Mouse (Mus musculus) heart, adult 2 months (tissue): ENCODE results near the gene Elp1. TPM values are rescaled to one million over a fixed set of nuclear protein-coding genes. Genes with fewer than 3 reads are reported as not detected.

Experiments used
- DNase-seq, 2 experiments: peaks; one replicate each; pipeline ENCODE4 v3.0.0; 2021
- H3K27ac ChIP-seq: fragments of 200-600 bp; 2 replicates; pipeline ENCODE4 v1.8.1; 2022
- H3K27me3 ChIP-seq: fragments of 200-500 bp; 2 replicates; pipeline ENCODE4 v1.6.1; 2012; ENCODE audit warnings: mild to moderate bottlenecking, low read length, inconsistent platforms, mixed read lengths; ENCODE audit not compliant: control insufficient read depth, insufficient read depth
- H3K36me3 ChIP-seq: fragments of 200-500 bp; 2 replicates; pipeline ENCODE4 v1.6.1; 2012; ENCODE audit warnings: low read length, inconsistent platforms; ENCODE audit not compliant: control insufficient read depth, insufficient read depth
- H3K4me1 ChIP-seq: fragments of 200-500 bp; 2 replicates; pipeline ENCODE4 v1.6.1; 2011; ENCODE audit warnings: low read length; ENCODE audit not compliant: control insufficient read depth, insufficient read depth
- H3K4me3 ChIP-seq: fragments of 200-600 bp; 2 replicates; pipeline ENCODE4 v1.8.1; 2022
- H3K79me2 ChIP-seq: fragments of 200-500 bp; replicated peaks from 2 replicates; pipeline ENCODE4 v1.6.1; 2012; ENCODE audit warnings: mild to moderate bottlenecking, inconsistent platforms, low read length, moderate library complexity, mixed read lengths; ENCODE audit not compliant: control insufficient read depth, insufficient read depth
- H3K9ac ChIP-seq: fragments of 200-500 bp; 2 replicates; pipeline ENCODE4 v1.6.1; 2012; ENCODE audit warnings: low read depth, mild to moderate bottlenecking, control low read depth, inconsistent platforms, low read length, mixed read lengths
- CTCF ChIP-seq: fragments of 200-600 bp; IDR thresholded peaks from 2 replicates; pipeline ENCODE4 v1.8.1; 2022; ENCODE audit warnings: antibody characterized with exemption, mild to moderate bottlenecking, moderate library complexity
- EP300 ChIP-seq: fragments of 200-500 bp; IDR thresholded peaks from 2 replicates; pipeline ENCODE4 v1.6.1; 2011; ENCODE audit warnings: low read depth, low read length, control low read depth; ENCODE audit not compliant: insufficient read depth
- POLR2A ChIP-seq: fragments of 200-500 bp; IDR thresholded peaks from 2 replicates; pipeline ENCODE4 v1.6.1; 2011; ENCODE audit warnings: mild to moderate bottlenecking, low read depth, low read length, control low read depth; ENCODE audit not compliant: insufficient read depth
- whole genome bisulfite sequencing: fragments of 180-500 bp; shearing (Covaris S2); methylation state at CpG from one replicate; pipeline ENCODE4 v1.1.7; 2018; 5-methylcytosine and 5-hydroxymethylcytosine counted together
- intact Hi-C: fragments of 180-260 bp; cut with DNase I; formaldehyde crosslinking; loops from one replicate; pipeline ENCODE4 v1.15.1; 2025
- polyA plus RNA-seq: library from polyadenylated mRNA; depleted of rRNA; stranded (reverse); fragments of >200 nt; gene quantifications from 2 replicates; pipeline ENCODE4 v1.2.3, GENCODE M21; 2012
- total RNA-seq, 2 experiments: library from RNA; stranded (reverse); gene quantifications; 2 replicates each; pipeline ENCODE4 v1.2.3; 2021

Gene Elp1
- total and polyA plus RNA-seq, 3 experiments = 13.7 to 19.8 (median 17.0) TPM

DNA sequence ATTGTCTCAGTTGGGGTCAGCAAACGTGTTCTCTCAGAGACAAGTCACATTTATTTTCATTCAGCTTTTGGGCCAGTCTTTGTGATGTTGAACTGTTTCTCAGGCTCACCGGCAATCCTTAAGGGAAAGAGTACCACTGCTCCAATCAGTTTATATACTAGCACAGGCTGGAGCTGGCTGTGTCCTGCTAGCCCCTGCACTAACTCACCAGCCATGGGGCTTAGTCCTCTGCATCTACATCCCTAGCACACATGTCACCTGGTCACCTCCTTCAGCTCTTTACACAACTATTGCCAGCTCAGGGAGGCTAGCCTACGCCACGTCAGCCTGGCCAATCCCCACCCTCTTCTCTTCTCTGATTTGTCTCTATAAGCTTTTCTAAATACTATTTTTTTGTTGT, 59.4 kb downstream of the Elp1 start:
- Histone ChIP-seq H3K9ac (no peak overlapping the region), H3K27me3 (no peaks in the 10 kb centered on the region), H3K4me1 (no peaks in the 10 kb centered on the region), H3K79me2 (no peaks in the 10 kb centered on the region), H3K4me3 (no peak overlapping the region), H3K36me3 (no peaks in the 10 kb centered on the region), H3K27ac (no peak overlapping the region)
- DNase-seq = no peak
- TF ChIP-seq EP300 (no peak), CTCF (no peak), POLR2A (no peak)
- WGBS = 84% methylated on average over 4 of the region's 4 CpGs
- intact Hi-C loops = no loop called here

- Histone ChIP-seq H3K27ac (no peak within 1 kb of the TSS), H3K4me3 (no peak within 1 kb of the TSS), H3K27me3 (no peaks in the 10 kb centered on the region), H3K9ac (no peak within 1 kb of the TSS), H3K79me2 (no peaks in the 10 kb centered on the region), H3K4me1 (no peaks in the 10 kb centered on the region), H3K36me3 (no peaks in the 10 kb centered on the region)
- no peak for DNase-seq
- 94% methylated on average over 13 of the region's 13 CpGs for WGBS
- intact Hi-C loops = no loop called here
- TF ChIP-seq POLR2A (no peak), CTCF (no peak), EP300 (no peak)
These were observed 61.1 kb downstream of the Elp1 start, which contains the start of gene Actl7b for GRCm38 (mm10) chr4:56741041-56741493. Gene Actl7b (minus strand): TSS chr4:56741443.

DNA sequence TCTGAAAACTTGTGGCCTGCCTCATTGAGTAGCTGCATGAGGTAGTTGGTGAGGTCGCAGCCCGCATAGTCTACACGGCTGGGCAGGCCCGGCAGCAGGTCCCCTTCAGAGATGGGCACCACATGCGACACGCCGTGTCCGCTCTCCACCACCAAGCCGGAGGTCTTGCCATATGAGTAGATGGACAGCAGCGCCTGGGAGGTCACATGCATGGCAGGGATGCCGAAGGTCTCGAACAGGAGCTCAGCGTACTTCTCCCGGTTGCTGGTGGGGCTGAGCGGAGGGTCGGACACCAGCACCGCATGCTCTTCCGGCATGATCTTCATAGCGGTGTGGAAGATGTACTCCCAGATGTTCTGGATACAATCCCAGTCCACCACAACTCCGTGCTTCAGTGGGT, 61.5 kb downstream of the Elp1 start:
- DNase-seq = no peak
- 96% methylated on average over 20 of the region's 20 CpGs for WGBS
- Histone ChIP-seq H3K27me3 (no peaks in the 10 kb centered on the region), H3K79me2 (no peaks in the 10 kb centered on the region), H3K36me3 (no peaks in the 10 kb centered on the region), H3K4me3 (no peak overlapping the region), H3K27ac (no peak overlapping the region), H3K9ac (no peak overlapping the region), H3K4me1 (no peaks in the 10 kb centered on the region)
- intact Hi-C loops = no loop called here
- no peak for TF ChIP-seq EP300
- TF ChIP-seq CTCF = no peak
- no peak for TF ChIP-seq POLR2A

- H3K4me3 ChIP-seq = no peak within 1 kb of the TSS
- intact Hi-C loops = no loop called here
- no peak for DNase-seq
- H3K4me1 ChIP-seq = no peaks in the 10 kb centered on the region
- no peak for TF ChIP-seq POLR2A
- TF ChIP-seq CTCF = no peak
- 82% methylated on average over 18 of the region's 18 CpGs for WGBS
- H3K79me2 ChIP-seq = no peaks in the 10 kb centered on the region
- H3K36me3 ChIP-seq = no peaks in the 10 kb centered on the region
- H3K9ac ChIP-seq = no peak within 1 kb of the TSS
- no peak within 1 kb of the TSS for H3K27ac ChIP-seq
- no peaks in the 10 kb centered on the region for H3K27me3 ChIP-seq
These were observed 62.1 kb downstream of the Elp1 start, which contains the start of gene Gm26657 for GRCm38 (mm10) chr4:56740020-56740485. Gene Gm26657 (plus strand): TSS chr4:56740070.

DNA sequence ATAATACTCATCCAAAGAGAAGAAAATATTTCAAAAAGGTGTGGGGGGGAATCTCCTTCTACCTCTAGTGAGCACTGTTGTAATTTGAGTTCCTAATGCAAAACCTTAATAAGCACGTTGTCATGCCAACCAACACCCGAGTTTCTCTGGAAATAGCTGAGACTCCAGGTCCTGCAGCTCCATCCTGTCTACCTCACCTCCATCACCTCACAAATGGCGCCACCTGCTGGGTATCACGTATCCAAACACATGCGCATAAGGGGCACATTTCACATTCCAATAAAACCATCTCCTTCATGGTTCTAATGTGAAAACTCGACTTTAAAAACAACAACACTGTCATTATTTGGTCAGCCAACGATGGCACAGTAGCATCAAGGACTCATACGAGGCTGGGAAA, 76.3 kb downstream of the Elp1 start:
- H3K79me2 ChIP-seq = no peaks in the 10 kb centered on the region
- no peak for DNase-seq
- intact Hi-C loops = no loop called here

DNA sequence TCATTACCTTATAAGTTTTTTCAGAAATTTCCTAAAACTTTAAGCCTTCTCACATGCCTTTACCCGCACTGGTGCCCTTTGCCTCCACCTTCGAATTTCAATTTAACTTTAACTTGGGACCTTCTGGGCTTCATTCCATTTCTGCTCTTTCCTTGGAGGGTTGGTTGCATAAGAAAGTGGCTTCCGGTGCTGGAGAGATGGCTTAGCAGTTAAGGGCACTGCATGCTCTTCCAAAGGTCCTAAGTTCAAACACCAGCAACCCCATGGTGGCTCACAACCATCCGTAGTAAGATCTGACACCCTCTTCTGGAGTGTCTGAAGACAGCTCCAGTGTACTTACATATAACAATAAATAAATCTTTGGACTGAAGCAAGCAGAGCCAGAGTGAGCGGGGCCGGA, 78.9 kb downstream of the Elp1 start:
- no peak for TF ChIP-seq CTCF
- no peak for TF ChIP-seq EP300
- no peak for TF ChIP-seq POLR2A
- intact Hi-C loops = no loop called here
- Histone ChIP-seq H3K9ac (no peak overlapping the region), H3K4me1 (peaks cover 1% of the 10 kb centered on the region; the same call in 1 of the 2 replicates), H3K79me2 (no peaks in the 10 kb centered on the region), H3K4me3 (no peak overlapping the region), H3K36me3 (no peaks in the 10 kb centered on the region), H3K27ac (no peak overlapping the region), H3K27me3 (no peaks in the 10 kb centered on the region)
- WGBS = 85% methylated on average over 6 of the region's 6 CpGs
- DNase-seq = no peak

More for the DNA sequence above, 76.3 kb downstream of the Elp1 start:
- Histone ChIP-seq H3K4me3 (no peak overlapping the region), H3K27me3 (no peaks in the 10 kb centered on the region), H3K36me3 (no peaks in the 10 kb centered on the region), H3K9ac (no peak overlapping the region), H3K4me1 (no peaks in the 10 kb centered on the region), H3K27ac (no peak overlapping the region)
- WGBS = 56% methylated on average over 8 of the region's 8 CpGs
- TF ChIP-seq POLR2A (no peak), CTCF (peak; percentile 53)
